Mouse (Mus musculus) cerebellum, adult 9-10 months (tissue): ENCODE measurements around the gene Orm3.

Source experiments
- DNase-seq: peaks from one replicate; pipeline ENCODE4 v3.0.0; 2022

Gene Orm3

DNA sequence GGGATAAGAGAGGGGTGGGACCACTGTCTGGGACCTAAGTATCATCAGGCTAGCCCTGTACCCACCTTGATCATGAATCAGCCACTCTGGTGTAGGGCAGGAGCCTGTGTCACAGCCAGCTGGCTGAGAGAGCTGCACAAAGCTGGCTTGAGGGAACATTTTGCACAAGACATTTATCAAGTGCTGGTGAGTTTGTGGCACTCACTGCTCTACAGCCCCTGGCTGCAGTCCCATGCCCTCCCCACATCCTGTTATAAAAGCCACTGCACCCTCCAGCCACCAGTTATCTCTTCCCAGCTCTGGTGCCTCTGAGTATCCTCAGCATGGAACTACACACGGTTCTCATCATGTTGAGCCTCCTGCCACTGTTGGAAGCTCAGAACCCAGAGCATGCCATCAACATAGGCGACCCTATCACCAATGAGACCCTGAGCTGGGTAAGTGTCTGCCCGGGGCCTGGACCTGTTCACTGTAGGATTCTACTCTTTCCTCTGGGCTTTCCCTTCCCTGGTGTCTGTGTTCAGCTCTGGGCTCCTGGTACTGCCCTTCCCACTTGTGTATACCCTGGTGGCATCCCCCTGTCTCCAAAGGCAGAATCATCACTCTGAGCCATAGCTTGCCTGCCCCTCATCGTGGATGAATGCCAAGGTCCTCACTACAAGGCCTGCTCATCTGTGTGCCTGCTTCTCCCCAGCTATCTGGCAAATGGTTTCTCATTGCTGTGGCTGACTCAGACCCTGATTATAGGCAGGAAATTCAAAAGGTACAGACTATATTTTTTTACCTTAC lies at the start of gene Orm3:
Gene Orm3 (plus strand): TSS at position 286 of the 789 bp plus-strand sequence.
- DNase-seq, result no peak

DNA sequence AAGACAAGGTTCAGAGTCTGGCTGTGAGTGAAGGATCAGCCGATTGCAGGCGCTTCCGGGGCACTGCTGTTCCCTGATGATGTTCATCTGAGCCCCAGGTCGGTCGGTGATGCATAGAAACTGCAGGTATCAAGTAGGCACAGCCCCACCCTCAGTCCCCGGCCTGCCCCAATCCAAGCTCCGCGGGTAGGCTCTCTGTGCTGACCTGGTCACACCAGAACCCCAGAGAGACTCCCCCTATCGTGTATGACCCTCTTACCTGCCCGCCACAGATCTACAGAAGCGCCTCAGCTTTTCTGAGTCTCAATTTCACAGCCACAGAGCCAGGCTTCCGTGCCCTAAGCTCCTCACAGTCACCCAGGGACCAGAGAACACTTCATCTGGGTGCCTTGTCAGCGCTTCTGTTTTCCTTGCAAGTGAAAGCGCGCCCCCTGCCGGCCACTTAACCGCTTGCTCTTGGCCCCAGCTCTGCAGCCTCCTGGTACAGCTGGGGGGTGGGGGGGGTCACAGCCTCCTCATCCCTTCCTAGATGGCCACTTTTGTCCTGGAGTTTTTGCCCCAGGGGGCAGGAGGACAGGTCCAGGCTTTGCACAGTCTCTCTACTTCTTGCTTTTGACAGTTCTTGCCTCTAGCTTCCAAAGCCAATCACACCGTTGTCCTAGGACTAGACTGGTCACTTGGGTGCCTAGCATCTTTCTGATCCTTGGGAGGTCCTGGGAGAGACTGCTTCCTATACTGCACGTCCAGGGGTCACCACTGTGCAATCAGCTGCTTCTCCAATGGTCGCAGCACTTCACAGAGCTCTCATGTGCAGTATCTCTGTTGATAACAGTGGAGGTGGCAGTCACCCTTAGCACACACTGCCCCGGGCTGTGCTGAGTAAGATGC lies 48.5 kb upstream of the Orm3 start:
- peak; percentile 91 for DNase-seq

DNA sequence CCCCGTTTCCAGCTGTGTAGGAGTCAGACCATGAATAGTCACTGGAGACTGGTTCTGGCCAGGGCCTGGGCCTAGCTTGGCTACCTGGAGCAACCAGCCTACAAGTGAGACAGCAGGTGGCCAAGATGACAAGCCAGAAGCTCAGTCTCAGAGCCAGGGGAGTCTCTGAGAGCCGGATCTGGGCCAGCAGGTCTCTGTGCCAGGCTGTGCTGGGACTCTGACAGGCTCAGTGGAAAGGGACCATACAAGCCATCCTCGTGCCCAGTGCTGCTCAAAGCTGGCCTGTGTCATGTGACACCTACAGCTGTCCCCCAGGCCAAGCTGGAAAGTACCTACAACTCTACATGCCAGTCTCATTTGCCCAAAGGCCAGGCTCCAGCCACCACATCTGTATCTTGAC lies 47.6 kb upstream of the Orm3 start:
- peak; percentile 74 for DNase-seq

DNA sequence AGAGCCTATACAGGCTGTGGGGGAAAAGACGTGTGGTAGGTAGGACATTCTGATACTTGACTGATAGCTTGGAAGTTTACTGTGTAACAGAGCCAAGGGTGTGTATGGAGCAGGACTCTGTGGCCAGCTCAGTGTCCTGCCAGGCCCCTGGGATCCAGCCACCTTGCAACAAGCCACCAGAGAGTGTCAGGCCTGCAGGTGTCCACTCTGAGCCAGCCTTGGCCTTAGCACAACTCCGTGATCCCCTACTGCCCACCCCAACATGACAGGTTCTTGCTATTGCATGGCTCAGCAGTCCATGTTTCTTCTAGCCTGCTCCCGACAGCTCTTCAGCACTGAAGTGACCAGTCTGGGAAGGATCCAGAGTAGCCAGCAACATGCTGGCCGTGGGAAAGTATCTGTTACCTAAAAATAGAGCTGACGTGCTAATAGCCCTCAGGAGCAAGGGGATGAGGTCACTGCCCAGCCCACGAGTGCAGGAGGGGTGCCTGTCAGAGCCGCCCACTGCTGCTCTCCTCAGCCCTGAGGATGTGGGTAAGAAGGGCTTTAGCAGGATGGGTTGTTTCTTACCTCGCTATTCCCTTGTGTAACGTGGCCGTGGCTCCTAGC lies 45.6 kb upstream of the Orm3 start:
- peak; percentile 5 for DNase-seq

GRCm38 (mm10) chr4:63311426-63311825 lies 44.5 kb upstream of the Orm3 start:
- no peak for DNase-seq

DNA sequence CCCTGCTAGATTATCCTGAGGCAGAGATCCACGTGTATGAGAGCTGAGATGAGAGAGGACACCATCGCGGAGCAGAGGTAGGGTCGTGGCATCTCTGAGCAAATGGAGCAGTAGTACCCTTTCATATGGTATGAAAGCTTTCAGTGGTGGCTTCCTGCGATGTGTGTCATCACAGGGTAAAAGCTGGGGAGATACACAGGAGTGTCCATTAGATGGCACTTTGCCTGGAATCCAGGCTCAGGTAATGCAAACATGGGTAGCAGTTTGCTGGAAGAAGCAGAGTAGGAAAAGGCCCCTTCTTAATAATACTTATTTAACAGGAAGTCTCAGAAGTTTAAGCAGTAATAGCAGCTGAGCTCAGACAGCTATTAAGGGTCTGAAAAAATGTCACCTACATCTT lies 41.9 kb upstream of the Orm3 start:
- no peak for DNase-seq

GRCm38 (mm10) chr4:63316076-63316746 lies 39.8 kb upstream of the Orm3 start:
- no peak for DNase-seq

- DNase-seq, result peak; percentile 69
These were observed 36.4 kb upstream of the Orm3 start for GRCm38 (mm10) chr4:63319566-63319965.

DNA sequence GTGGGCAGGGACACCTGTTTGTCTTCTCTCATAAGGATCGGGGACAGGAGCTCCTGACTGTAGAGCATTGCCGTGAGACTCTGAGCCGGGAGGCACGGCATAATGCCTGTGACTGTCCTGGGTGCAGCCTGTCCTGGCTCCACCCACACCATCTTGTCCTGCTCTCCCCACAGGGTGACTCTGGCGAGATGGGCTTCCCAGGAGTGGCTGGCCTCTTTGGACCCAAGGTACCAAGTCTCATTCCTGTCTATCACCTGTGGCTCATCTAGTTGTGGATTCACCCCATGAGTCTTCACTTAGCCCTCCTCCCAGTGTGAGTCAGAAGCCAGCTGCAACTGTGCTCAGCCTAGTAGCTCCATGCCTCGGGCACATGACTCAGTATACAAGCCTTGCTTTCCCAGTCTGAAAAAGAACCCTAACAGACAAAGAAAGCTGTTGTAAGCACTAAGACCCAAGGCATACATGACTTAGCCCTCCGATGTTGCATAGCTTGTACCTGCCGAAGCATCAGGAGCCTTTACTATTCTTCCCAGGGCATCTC lies 32.6 kb upstream of the Orm3 start:
- DNase-seq, result no peak

GRCm38 (mm10) chr4:63333403-63333802 lies 22.6 kb upstream of the Orm3 start:
- DNase-seq, result no peak

- no peak for DNase-seq
These were observed 17.4 kb upstream of the Orm3 start for GRCm38 (mm10) chr4:63338414-63339076.

- DNase-seq, result no peak
These were observed 13.5 kb upstream of the Orm3 start for GRCm38 (mm10) chr4:63342491-63342890.

DNA sequence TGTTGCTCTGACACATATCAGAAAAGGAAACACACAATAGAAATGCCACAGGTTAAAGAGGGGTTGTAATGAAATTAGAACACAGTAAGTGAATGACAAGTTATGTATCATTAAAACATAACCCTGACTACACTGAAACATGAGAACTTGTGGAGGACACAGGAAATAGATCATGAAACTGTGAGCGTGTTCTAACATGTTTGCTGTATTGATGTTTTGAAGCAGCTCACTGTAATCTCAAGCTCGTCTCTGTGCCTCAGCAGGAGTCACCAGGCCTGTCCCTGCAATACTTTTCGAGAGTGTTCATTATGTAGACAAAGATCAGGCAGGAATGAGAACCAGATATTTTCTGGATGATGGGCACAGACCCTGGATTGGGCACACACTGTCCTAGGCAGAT lies 12.4 kb upstream of the Orm3 start:
- DNase-seq, result no peak

DNA sequence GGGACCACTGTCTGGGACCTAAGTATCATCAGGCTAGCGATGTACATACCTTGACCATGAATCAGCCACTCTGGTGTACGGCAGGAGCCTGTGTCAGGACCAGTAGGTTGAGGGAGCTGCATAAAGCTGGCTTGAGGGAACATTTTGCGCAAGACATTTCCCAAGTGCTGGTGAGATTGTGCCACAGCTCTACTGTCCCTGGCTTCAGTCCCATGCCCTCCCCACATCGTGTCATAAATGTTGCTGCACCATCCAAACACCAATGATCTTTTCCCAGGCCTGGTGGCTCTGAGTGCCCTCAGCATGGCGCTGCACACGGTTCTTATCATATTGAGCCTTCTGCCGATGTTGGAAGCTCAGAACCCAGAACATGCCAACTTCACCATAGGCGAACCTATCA lies 11.7 kb upstream of the Orm3 start, which contains the start of gene Orm1:
Gene Orm1 (plus strand): TSS at position 266 of the 400 bp plus-strand sequence.
- no peak for DNase-seq

DNA sequence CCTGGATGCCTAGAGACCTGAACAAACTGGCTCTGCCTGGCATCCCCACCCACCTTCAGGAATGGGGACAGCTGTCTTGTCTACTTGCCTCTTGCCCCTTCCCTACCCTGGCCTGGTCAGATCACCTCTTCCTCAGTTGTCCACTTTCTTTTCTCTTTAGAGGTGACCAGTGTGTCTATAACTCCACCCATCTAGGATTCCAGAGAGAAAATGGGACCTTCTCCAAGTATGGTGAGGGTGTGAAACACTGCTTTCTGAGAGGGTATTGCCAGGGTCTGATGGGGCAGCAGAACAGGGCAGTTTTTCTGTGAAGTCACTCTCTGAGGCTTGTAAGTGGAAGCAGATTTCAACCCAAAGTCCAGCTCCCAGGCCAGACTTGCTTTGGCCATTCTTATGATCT lies 10.7 kb upstream of the Orm3 start:
- DNase-seq, result no peak

- no peak for DNase-seq
These were observed 9.3 kb upstream of the Orm3 start for GRCm38 (mm10) chr4:63346659-63347058.

GRCm38 (mm10) chr4:63348524-63348923 lies 7.4 kb upstream of the Orm3 start:
- no peak for DNase-seq

DNA sequence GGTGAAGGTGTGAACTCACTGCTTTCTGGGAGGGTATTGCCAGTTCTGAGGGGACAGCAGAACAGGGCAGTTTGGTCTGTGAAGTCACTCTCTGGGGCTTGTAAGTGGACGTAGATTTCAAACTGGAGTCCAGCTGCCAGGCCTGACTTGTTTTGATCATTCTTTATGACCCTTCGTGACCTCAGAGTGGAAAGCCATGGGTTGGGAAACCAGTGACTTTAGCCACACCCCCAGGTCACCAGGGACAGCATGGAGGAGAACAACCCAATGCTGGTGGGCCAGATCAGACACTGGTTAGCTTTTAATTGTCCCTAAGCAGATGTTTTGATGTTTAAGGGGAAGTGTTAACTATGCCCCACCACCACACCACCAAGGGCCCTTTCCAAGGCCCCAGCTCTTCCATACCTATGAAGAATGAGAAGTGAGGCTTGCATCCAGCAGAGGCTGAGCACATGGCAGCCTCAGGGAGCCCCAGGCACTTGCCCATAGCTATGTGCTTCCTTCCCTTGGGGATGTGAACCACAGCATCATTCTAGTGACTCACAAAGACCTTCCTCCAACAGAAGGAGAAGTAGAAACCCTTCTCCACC lies 1.1 kb downstream of the Orm3 start:
- DNase-seq, result no peak

- DNase-seq, result no peak
These were observed 3.9 kb downstream of the Orm3 start for GRCm38 (mm10) chr4:63359861-63360260.

DNA sequence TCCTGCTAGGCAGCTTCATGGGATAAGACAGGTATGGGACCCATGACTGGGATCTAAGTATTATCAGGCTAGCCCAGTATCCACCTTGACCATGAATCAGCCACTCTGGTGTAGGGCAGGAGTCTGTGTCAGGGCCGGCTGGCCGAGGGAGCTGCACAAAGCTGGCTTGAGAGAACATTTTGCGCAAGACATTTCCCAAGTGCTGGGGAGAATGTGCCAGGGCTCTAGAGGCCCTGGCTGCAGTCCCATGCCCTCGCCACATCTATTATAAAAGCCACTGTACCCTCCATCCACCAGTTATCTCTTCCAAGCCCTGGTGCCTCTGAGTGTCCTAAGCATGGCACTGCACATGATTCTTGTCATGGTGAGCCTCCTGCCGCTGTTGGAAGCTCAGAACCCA lies 6.2 kb downstream of the Orm3 start, which contains the start of gene Orm2:
Gene Orm2 (plus strand): TSS at position 300 of the 400 bp plus-strand sequence.
- DNase-seq, result no peak

GRCm38 (mm10) chr4:63368577-63368976 lies 12.6 kb downstream of the Orm3 start:
- DNase-seq, result peak; percentile 76

- DNase-seq, result no peak
These were observed 14.9 kb downstream of the Orm3 start for GRCm38 (mm10) chr4:63370897-63371296.
